Mouse (Mus musculus) liver (tissue): ENCODE results near the gene Cog6.
A peak's percentile ranks its signal among the peaks of the same experiment; 100 is the strongest.

Experiments
- DNase-seq: peaks from one replicate; pipeline ENCODE4 v3.0.0-alpha.2; 2020; ENCODE audit warnings: mixed read lengths

Cog6 gene

DNA sequence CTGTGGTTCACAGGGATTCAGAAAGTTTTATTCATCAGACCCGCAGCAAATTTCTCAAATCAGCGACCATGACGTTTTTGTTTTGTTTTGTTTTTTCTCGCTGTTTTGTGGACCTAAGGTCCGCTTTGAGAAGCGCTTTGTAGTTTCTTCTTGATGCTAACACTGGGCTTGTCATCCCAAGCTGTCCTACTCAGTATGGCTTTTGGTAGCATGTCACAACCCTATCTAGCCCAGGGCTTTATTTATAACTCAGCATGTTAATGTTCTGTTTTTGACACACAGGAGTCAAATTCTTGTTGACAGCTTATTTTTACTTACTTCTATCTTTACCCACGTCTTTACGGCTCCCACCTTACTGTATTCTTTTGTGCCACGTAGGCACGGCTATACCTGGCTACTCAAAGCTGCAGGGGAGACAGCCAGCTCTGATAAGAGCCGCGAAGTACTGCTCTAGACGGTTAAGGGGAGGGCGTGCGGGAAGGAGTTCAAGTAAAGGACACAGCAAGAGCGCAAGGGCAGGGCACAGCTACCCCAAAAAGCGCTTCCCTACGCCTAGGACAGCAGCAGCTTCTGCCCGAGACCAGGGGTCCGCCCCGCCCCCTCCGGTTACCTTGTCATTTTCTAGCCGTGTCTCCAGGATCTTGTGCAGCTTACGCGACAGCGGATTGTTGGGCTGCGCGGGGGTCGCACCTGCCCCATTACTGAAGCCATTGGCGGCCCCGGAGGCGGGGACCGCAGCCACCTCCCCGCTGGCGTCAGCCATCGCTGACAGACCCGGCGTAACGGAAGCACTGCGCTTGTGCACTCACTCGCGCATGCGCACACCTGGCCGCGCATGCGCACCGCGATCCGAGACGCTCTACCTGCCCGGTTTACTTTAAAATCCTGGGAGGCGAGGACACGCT lies at the start of gene Cog6:
Gene Cog6 (minus strand): TSS at position 802 of the 905 bp plus-strand sequence.
- peak; percentile 90 for DNase-seq

- no peak for DNase-seq
These were observed 49.0 kb upstream of the Cog6 start for GRCm38 (mm10) chr3:53066095-53066372.

GRCm38 (mm10) chr3:53065267-53066094 lies 48.4 kb upstream of the Cog6 start:
- no peak for DNase-seq

- DNase-seq, result no peak
These were observed 46.5 kb upstream of the Cog6 start for GRCm38 (mm10) chr3:53063423-53064147.

GRCm38 (mm10) chr3:53059959-53060358 lies 42.9 kb upstream of the Cog6 start:
- no peak for DNase-seq

DNA sequence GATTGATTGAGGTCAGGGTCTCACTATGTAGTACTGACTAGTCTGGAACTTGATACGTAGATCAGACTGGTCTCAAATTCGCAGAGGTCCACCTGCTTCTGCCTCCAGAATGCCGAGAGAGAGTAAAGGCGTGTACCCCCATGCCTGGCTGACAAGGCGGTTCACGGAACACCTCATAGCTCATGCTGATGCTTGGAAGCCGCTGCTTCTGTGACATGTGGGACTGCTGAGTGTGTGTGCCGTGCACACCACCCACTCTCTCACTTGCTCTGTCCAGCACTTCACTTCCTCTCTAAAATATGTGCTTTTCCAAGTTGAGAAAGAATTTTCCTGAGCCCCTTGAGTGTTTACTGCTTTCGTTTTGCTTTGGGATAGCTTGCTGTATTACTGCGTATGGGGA lies 39.4 kb upstream of the Cog6 start:
- DNase-seq, result no peak

- no peak for DNase-seq
These were observed 35.3 kb upstream of the Cog6 start for GRCm38 (mm10) chr3:53052385-53052784.

GRCm38 (mm10) chr3:53046371-53046770 lies 29.3 kb upstream of the Cog6 start:
- no peak for DNase-seq

DNA sequence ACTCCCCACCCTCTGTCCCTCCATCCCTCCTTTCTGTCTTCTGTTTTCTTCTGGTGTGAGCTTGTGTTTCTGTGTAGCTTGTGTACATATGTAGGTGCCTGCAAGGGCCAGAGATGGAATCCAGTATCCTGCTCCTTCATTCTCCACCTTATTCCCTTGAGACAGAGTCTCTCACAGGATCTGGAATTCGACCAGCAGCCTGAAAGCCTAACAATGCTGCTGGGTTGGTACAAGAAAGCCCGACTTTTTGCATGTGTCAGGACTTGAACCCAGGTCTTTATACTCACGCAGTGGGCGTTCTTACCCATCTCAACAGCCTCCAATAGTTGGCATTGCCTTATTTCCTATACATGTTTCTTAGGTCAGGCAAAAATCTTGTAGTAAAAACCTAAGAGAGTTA lies 28.7 kb upstream of the Cog6 start:
- DNase-seq, result no peak

- no peak for DNase-seq
These were observed 27.8 kb upstream of the Cog6 start for GRCm38 (mm10) chr3:53044682-53045299.

DNA sequence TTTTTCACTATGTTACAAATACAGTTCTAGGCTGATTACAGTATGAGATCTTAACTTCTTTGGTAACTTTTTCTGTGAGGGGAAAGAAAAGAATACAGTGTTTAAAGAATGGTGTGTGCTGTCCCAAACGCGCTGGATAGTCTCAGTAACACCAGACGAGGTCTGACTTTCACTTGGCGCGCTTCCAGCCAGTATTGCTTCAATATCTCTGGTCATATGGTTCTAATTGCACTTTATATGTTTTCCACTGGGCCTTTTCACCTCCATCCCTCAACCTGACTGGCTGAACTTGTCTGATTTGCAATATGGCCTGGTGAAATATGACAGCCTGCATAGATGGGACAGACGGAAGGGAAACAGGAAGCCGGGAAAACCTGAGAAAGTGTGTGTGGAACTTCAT lies 27.2 kb upstream of the Cog6 start:
- peak; percentile 42 for DNase-seq

- no peak for DNase-seq
These were observed 26.3 kb upstream of the Cog6 start for GRCm38 (mm10) chr3:53043206-53043780.

GRCm38 (mm10) chr3:53042240-53042567 lies 25.2 kb upstream of the Cog6 start:
- DNase-seq, result no peak

DNA sequence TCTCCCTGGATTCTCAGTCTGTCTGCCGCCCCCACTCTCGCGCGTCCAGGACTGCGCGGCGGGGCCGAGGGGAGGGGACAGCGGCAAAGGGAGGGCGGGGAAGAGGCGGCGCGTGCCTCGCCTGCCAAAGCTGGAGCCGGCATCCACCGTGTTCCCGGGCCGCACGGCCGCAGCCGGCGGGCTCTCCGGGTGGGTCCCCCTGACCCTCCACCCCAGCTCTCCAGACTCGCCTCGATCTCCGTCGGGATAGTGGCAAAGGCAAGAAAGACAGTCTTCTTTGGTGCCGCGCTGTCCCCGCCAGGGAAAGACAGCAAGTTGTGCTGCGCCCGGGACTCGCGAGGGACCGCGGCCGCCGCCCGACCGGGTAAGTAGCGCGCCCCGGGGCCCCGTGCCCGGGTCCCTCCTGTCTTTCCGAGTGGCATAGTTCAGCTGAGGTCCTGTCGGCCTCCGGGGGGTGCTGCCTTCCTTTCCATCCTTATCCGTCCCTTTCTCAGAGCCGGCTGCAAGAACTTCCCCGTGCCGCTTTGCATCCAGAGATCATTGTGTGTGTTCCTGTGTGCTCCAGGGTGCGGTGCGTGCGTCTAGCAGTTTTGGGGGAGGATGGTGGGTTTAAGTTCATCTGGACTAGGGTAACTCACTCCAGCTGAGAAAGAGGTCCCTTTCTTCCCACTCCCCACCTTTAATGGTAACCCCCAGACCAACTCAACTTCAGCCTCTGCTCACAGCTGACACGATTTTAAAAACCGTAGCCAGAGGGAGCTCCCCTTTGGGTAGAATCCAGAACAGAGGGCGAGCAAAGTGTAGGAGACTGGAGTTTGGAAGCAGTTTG lies 24.6 kb upstream of the Cog6 start, which contains the start of gene Lhfp:
Gene Lhfp (plus strand): TSS at position 118 of the 829 bp plus-strand sequence.
- peak; percentile 48 for DNase-seq

GRCm38 (mm10) chr3:53040593-53041410 lies 23.8 kb upstream of the Cog6 start:
- no peak for DNase-seq

- DNase-seq, result no peak
These were observed 22.7 kb upstream of the Cog6 start for GRCm38 (mm10) chr3:53039746-53040145.

GRCm38 (mm10) chr3:53038913-53039312 lies 21.9 kb upstream of the Cog6 start:
- DNase-seq, result no peak

DNA sequence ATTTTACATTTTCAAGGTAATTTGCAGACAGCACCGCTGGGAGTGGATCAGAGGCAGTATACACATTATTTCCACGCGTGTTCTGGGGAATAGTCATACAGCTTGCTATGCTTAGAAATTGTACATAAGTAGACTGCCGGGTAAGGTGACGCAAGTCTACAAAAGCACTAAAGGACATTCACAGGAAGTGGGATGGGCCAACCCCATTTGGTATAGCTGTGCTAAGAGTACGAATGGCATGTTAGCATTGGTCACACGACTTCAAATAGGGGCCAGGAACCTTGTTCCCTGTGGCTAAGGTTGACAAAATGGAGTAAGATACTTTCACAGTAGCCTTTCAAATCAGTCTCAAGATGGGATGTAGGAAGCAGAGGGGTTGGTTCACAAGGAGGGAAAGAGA lies 19.9 kb upstream of the Cog6 start:
- no peak for DNase-seq

DNA sequence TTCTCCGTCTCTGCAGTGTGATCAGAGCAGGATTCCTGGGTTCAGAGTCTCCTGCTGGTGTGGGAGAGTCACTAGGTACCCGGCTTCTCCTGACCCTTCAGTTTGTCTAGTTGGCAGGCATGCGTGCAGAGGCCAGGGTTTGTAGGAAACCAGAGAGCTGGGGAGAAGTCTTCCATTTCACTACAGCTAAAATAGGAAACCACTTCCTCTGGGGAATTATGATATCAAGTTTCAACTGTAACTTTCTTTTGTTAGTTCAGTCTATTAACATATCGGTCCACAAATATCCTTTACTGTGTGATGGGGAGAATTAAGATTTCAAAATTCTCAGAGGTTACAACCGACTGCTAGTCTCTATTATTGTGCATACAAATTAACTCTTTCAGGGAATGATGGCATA lies 19.0 kb upstream of the Cog6 start:
- DNase-seq, result no peak

DNA sequence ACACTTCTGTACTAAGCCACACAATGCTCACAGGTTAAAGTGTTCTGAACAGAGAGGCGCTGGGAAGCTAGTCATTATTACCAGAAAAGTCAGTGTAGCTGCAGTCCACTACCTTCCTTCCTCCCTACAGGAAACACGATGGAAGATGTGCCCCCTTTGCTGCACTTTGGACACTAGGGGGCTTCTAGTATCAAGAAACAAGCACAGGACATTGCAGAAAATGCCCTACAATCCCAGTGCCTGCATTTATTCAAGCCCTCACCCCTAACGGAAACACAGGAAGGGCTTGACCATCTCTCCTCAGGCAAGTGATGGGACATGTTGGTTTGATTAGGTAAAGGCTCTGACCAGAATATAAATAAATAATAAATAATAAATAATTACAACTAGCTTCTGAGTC lies 16.4 kb upstream of the Cog6 start:
- DNase-seq, result no peak

- DNase-seq, result no peak
These were observed 15.4 kb upstream of the Cog6 start for GRCm38 (mm10) chr3:53032432-53032831.
